Mouse (Mus musculus): ENCODE measurements around the gene Cyth1. TPM values are rescaled to one million over a fixed set of nuclear protein-coding genes. Genes with fewer than 3 reads are reported as not detected.
A peak's percentile ranks its signal among the peaks of the same experiment; 100 is the strongest.

The Cyth1 gene
- polyA plus RNA-seq, 1 experiment from 2014 or later: 9.6 TPM

GRCm38 (mm10) chr11:118207424-118208033 is 40.9 kb downstream of the Cyth1 start:
- Histone ChIP-seq H3K4me3 (ENCODE audit: low read length) (no peak overlapping the region), H3K4me1 (ENCODE audit: control insufficient read depth, insufficient read depth, low read length) (peaks cover 57% of the 10 kb centered on the region), H3K4me2 (ENCODE audit: low read depth, low read length) (no peak overlapping the region), H3K9ac (ENCODE audit: low read depth, low read length) (no peak overlapping the region), H3K36me3 (ENCODE audit: control insufficient read depth, insufficient read depth, low read length) (no peaks in the 10 kb centered on the region), H3K9me3 (ENCODE audit: control insufficient read depth, low read length) (no peaks in the 10 kb centered on the region), H3K27me3 (replicated peaks; ENCODE audit: control insufficient read depth, insufficient read depth, low read length) (no peaks in the 10 kb centered on the region), H3K27ac (ENCODE audit: low read length) (no peak overlapping the region)
- WGBS: 87% methylated on average over 3 of the region's 3 CpGs
- ATAC-seq: no peak

- H3K4me3 ChIP-seq (ENCODE audit: low read length): no peak overlapping the region
- H3K27me3 ChIP-seq (replicated peaks; ENCODE audit: control insufficient read depth, insufficient read depth, low read length): no peaks in the 10 kb centered on the region
- H3K9me3 ChIP-seq (ENCODE audit: control insufficient read depth, low read length): no peaks in the 10 kb centered on the region
- H3K4me2 ChIP-seq (ENCODE audit: low read depth, low read length): no peak overlapping the region
- no peak overlapping the region for H3K9ac ChIP-seq (ENCODE audit: low read depth, low read length)
- 55% methylated on average over 3 of the region's 3 CpGs for WGBS
- no peak for ATAC-seq
- peaks cover 59% of the 10 kb centered on the region for H3K4me1 ChIP-seq (ENCODE audit: control insufficient read depth, insufficient read depth, low read length)
- H3K27ac ChIP-seq (ENCODE audit: low read length): no peak overlapping the region
- H3K36me3 ChIP-seq (ENCODE audit: control insufficient read depth, insufficient read depth, low read length): no peaks in the 10 kb centered on the region
Measured at GRCm38 (mm10) chr11:118206267-118206666, 42.1 kb downstream of the Cyth1 start.

- Histone ChIP-seq H3K9ac (ENCODE audit: low read depth, low read length) (peak overlapping the region; percentile 71), H3K36me3 (ENCODE audit: control insufficient read depth, insufficient read depth, low read length) (no peaks in the 10 kb centered on the region), H3K4me3 (ENCODE audit: low read length) (no peak overlapping the region), H3K27ac (ENCODE audit: low read length) (no peak overlapping the region), H3K4me1 (ENCODE audit: control insufficient read depth, insufficient read depth, low read length) (peaks cover 57% of the 10 kb centered on the region), H3K9me3 (ENCODE audit: control insufficient read depth, low read length) (no peaks in the 10 kb centered on the region), H3K4me2 (ENCODE audit: low read depth, low read length) (no peak overlapping the region), H3K27me3 (replicated peaks; ENCODE audit: control insufficient read depth, insufficient read depth, low read length) (no peaks in the 10 kb centered on the region)
- 87% methylated on average over 6 of the region's 6 CpGs for WGBS
- no peak for ATAC-seq
Measured at GRCm38 (mm10) chr11:118203469-118203868, 44.9 kb downstream of the Cyth1 start.

GRCm38 (mm10) chr11:118202410-118203233 is 45.8 kb downstream of the Cyth1 start:
- H3K4me3 ChIP-seq (ENCODE audit: low read length): peak overlapping the region; percentile 47
- H3K27ac ChIP-seq (ENCODE audit: low read length): peak overlapping the region; percentile 83
- peak; percentile 84 for ATAC-seq
- peak overlapping the region; percentile 71 for H3K9ac ChIP-seq (ENCODE audit: low read depth, low read length)
- no peaks in the 10 kb centered on the region for H3K36me3 ChIP-seq (ENCODE audit: control insufficient read depth, insufficient read depth, low read length)
- H3K9me3 ChIP-seq (ENCODE audit: control insufficient read depth, low read length): no peaks in the 10 kb centered on the region
- peak overlapping the region; percentile 68 for H3K4me2 ChIP-seq (ENCODE audit: low read depth, low read length)
- no peaks in the 10 kb centered on the region for H3K27me3 ChIP-seq (replicated peaks; ENCODE audit: control insufficient read depth, insufficient read depth, low read length)
- peaks cover 61% of the 10 kb centered on the region for H3K4me1 ChIP-seq (ENCODE audit: control insufficient read depth, insufficient read depth, low read length)
- WGBS: 5% methylated on average over 19 of the region's 19 CpGs

GRCm38 (mm10) chr11:118201833-118202409 is 46.5 kb downstream of the Cyth1 start:
- Histone ChIP-seq H3K36me3 (ENCODE audit: control insufficient read depth, insufficient read depth, low read length) (no peaks in the 10 kb centered on the region), H3K9me3 (ENCODE audit: control insufficient read depth, low read length) (no peaks in the 10 kb centered on the region), H3K4me3 (ENCODE audit: low read length) (peak overlapping the region; percentile 47), H3K27ac (ENCODE audit: low read length) (peak overlapping the region; percentile 83), H3K27me3 (replicated peaks; ENCODE audit: control insufficient read depth, insufficient read depth, low read length) (no peaks in the 10 kb centered on the region), H3K9ac (ENCODE audit: low read depth, low read length) (peak overlapping the region; percentile 71), H3K4me1 (ENCODE audit: control insufficient read depth, insufficient read depth, low read length) (peaks cover 60% of the 10 kb centered on the region), H3K4me2 (ENCODE audit: low read depth, low read length) (peak overlapping the region; percentile 68)
- peak; percentile 41 for ATAC-seq
- whole genome bisulfite sequencing: 19% methylated on average over 9 of the region's 9 CpGs

GRCm38 (mm10) chr11:118200834-118201830 is 47.3 kb downstream of the Cyth1 start:
- peak overlapping the region; percentile 6; the same call in 1 of the 2 replicates for H3K4me3 ChIP-seq (ENCODE audit: low read length)
- 17% methylated on average over 11 of the region's 11 CpGs for WGBS
- no peaks in the 10 kb centered on the region for H3K36me3 ChIP-seq (ENCODE audit: control insufficient read depth, insufficient read depth, low read length)

GRCm38 (mm10) chr11:118198296-118198600 is 50.1 kb downstream of the Cyth1 start:
- H3K4me1 ChIP-seq (ENCODE audit: control insufficient read depth, insufficient read depth, low read length): peaks cover 78% of the 10 kb centered on the region
- H3K4me2 ChIP-seq (ENCODE audit: low read depth, low read length): no peak overlapping the region
- no peak for ATAC-seq
- no peaks in the 10 kb centered on the region for H3K36me3 ChIP-seq (ENCODE audit: control insufficient read depth, insufficient read depth, low read length)
- no peak overlapping the region for H3K9ac ChIP-seq (ENCODE audit: low read depth, low read length)
- 0 out of 2 replicates have a peak overlapping the region, but pooled peaks have one; percentile 6 for H3K27ac ChIP-seq (ENCODE audit: low read length)
- 45% methylated on average over 2 of the region's 2 CpGs for WGBS
- no peak overlapping the region for H3K4me3 ChIP-seq (ENCODE audit: low read length)
- no peaks in the 10 kb centered on the region for H3K9me3 ChIP-seq (ENCODE audit: control insufficient read depth, low read length)
- no peaks in the 10 kb centered on the region for H3K27me3 ChIP-seq (replicated peaks; ENCODE audit: control insufficient read depth, insufficient read depth, low read length)

More at GRCm38 (mm10) chr11:118200834-118201830, 47.3 kb downstream of the Cyth1 start:
- H3K9ac ChIP-seq (ENCODE audit: low read depth, low read length): peak overlapping the region; percentile 71
- H3K27me3 ChIP-seq (replicated peaks; ENCODE audit: control insufficient read depth, insufficient read depth, low read length): no peaks in the 10 kb centered on the region
- peak; percentile 19; the same call in 1 of the 2 replicates for ATAC-seq
- H3K4me1 ChIP-seq (ENCODE audit: control insufficient read depth, insufficient read depth, low read length): peaks cover 64% of the 10 kb centered on the region
- H3K27ac ChIP-seq (ENCODE audit: low read length): peak overlapping the region; percentile 83
- peak overlapping the region; percentile 68 for H3K4me2 ChIP-seq (ENCODE audit: low read depth, low read length)
- H3K9me3 ChIP-seq (ENCODE audit: control insufficient read depth, low read length): no peaks in the 10 kb centered on the region

GRCm38 (mm10) chr11:118197508-118198295 is 50.7 kb downstream of the Cyth1 start:
- no peak for ATAC-seq
- Histone ChIP-seq H3K4me1 (ENCODE audit: control insufficient read depth, insufficient read depth, low read length) (peaks cover 76% of the 10 kb centered on the region), H3K9ac (ENCODE audit: low read depth, low read length) (no peak overlapping the region)

More at GRCm38 (mm10) chr11:118197508-118198295, 50.7 kb downstream of the Cyth1 start:
- H3K4me3 ChIP-seq (ENCODE audit: low read length): 0 out of 2 replicates have a peak overlapping the region, but pooled peaks have one; percentile 2
- 0 out of 2 replicates have a peak overlapping the region, but pooled peaks have one; percentile 14 for H3K4me2 ChIP-seq (ENCODE audit: low read depth, low read length)
- H3K27ac ChIP-seq (ENCODE audit: low read length): 0 out of 2 replicates have a peak overlapping the region, but pooled peaks have one; percentile 6
- H3K9me3 ChIP-seq (ENCODE audit: control insufficient read depth, low read length): no peaks in the 10 kb centered on the region
- no peaks in the 10 kb centered on the region for H3K36me3 ChIP-seq (ENCODE audit: control insufficient read depth, insufficient read depth, low read length)
- WGBS: 39% methylated on average over 13 of the region's 13 CpGs
- H3K27me3 ChIP-seq (replicated peaks; ENCODE audit: control insufficient read depth, insufficient read depth, low read length): no peaks in the 10 kb centered on the region

All from intestine, embryonic 16.5 days (tissue).